Mouse (Mus musculus) heart, embryonic 14.5 days (tissue): ENCODE measurements around the gene Zbtb7a. TPM values are rescaled to one million over a fixed set of nuclear protein-coding genes. Genes with fewer than 3 reads are reported as not detected.
A peak's percentile ranks its signal among the peaks of the same experiment; 100 is the strongest.

ENCODE experiments used
- ATAC-seq: fragments of 200-750 bp; cut with Nextera tagmentation; 2 replicates; pipeline ENCODE4 v1.8.0; 2017; ENCODE audit warnings: low read depth, moderate TSS enrichment; ENCODE audit not compliant: insufficient number of reproducible peaks, insufficient read depth, low FRiP score
- H3K27ac ChIP-seq, 2 experiments: fragments of 200-500 bp in 1 of 2; fragments of 300-500 bp in 1 of 2; sonication (generic) in 1 of 2; replicated peaks in 1 of 2; 2 replicates each; pipeline ENCODE4 v1.5.1; 2012 to 2014; ENCODE audit warnings: low read depth in 2 of 2, low read length in 2 of 2, control low read depth in 1 of 2, mild to moderate bottlenecking in 1 of 2, mixed read lengths in 1 of 2; ENCODE audit not compliant: control insufficient read depth in 1 of 2, insufficient read depth in 1 of 2
- H3K27me3 ChIP-seq: fragments of 300-500 bp; sonication (generic); 2 replicates; pipeline ENCODE4 v1.6.1; 2014; ENCODE audit warnings: mild to moderate bottlenecking, low read length, control low read depth; ENCODE audit not compliant: control insufficient read depth, insufficient read depth
- H3K36me3 ChIP-seq: fragments of 300-500 bp; sonication (generic); 2 replicates; pipeline ENCODE4 v1.6.1; 2014; ENCODE audit warnings: mild to moderate bottlenecking, control low read depth, low read length, mixed read lengths; ENCODE audit not compliant: control insufficient read depth, insufficient read depth
- H3K4me1 ChIP-seq, 2 experiments: fragments of 200-500 bp in 1 of 2; fragments of 300-500 bp in 1 of 2; sonication (generic) in 1 of 2; 2 replicates each; pipeline ENCODE4 v1.6.1; 2012 to 2014; ENCODE audit warnings: low read length in 2 of 2, control low read depth in 1 of 2, mixed read lengths in 1 of 2; ENCODE audit not compliant: control insufficient read depth in 2 of 2, insufficient read depth in 2 of 2
- H3K4me2 ChIP-seq: fragments of 300-500 bp; sonication (generic); 2 replicates; pipeline ENCODE4 v1.6.1; 2014; ENCODE audit warnings: mild to moderate bottlenecking, low read length
- H3K4me3 ChIP-seq, 2 experiments: fragments of 200-500 bp in 1 of 2; fragments of 300-500 bp in 1 of 2; sonication (generic) in 1 of 2; 2 replicates each; pipeline ENCODE4 v1.5.1; 2012 to 2014; ENCODE audit warnings: low read length in 2 of 2, mild to moderate bottlenecking in 2 of 2, control low read depth in 1 of 2, low read depth in 1 of 2, moderate library complexity in 1 of 2; ENCODE audit not compliant: control insufficient read depth in 1 of 2, insufficient read depth in 1 of 2
- H3K9ac ChIP-seq: fragments of 300-500 bp; sonication (generic); 2 replicates; pipeline ENCODE4 v1.6.1; 2014; ENCODE audit warnings: mild to moderate bottlenecking, low read length
- H3K9me3 ChIP-seq: fragments of 300-500 bp; sonication (generic); 2 replicates; pipeline ENCODE4 v1.6.1; 2016; ENCODE audit warnings: low read length, control low read depth; ENCODE audit not compliant: control insufficient read depth
- WGBS: fragments of 180-500 bp; shearing (Covaris S2); extraction: QIAGEN DNeasy Blood & Tissue Kit; methylation state at CpG from one replicate; pipeline ENCODE4 v1.1.7; 2014; 5-methylcytosine and 5-hydroxymethylcytosine counted together
- polyA plus RNA-seq: library from polyadenylated mRNA; unstranded; fragments of >200 nt; fragmentation: Nextera tagmentation; extraction: Ambion mirVana; gene quantifications from 2 replicates; pipeline ENCODE4 v1.2.1, GENCODE M21; 2014

Zbtb7a gene
- polyA plus RNA-seq, 1 experiment from 2014 or later = 16.8 TPM

DNA sequence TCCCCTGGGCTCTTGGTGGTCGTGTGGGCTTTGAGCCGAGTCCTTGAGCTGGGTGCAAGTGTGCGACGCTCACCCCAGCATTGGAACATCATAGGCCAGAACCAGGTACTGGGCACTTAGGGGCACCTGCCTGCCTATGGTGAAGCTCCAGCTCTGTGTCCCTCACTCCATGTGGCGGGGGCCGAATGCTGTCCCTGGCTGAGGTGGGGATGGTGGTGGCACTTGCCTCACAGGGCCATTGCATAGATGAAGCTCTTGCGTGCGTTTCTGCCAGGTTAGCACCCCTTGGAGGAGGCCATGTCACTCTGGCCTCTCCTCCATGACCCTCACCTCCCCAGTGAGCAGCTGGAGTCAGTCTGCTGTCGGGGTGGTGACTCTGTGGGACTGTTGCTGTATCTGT lies 52.1 kb downstream of the Zbtb7a start:
- H3K4me1 ChIP-seq = peaks cover 23 to 34% of the 10 kb centered on the region in 2 experiments

DNA sequence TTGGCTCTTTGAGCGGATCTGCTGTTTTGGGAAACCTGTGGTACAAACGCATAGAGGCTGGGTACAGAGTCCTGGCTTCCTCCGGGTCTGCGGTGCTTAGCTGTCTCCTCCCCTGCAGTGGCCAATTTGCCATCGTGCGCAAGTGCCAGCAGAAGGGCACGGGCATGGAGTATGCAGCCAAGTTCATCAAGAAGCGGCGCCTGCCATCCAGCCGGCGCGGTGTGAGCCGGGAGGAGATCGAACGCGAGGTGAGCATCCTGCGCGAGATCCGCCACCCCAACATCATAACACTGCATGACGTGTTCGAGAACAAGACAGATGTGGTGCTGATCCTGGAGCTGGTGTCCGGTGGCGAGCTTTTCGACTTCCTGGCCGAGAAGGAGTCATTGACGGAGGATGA lies 54.8 kb downstream of the Zbtb7a start:
- Histone ChIP-seq H3K27ac (no peak overlapping the region), H3K9me3 (no peaks in the 10 kb centered on the region), H3K4me3 (no peak overlapping the region), H3K27me3 (no peaks in the 10 kb centered on the region), H3K4me1 (peaks cover 21 to 32% of the 10 kb centered on the region in 2 experiments), H3K36me3 (peaks cover 54% of the 10 kb centered on the region), H3K9ac (no peak overlapping the region), H3K4me2 (no peak overlapping the region)
- WGBS = 82% methylated on average over 26 of the region's 26 CpGs
- ATAC-seq = no peak

More for the DNA sequence above, 52.1 kb downstream of the Zbtb7a start:
- Histone ChIP-seq H3K9ac (no peak overlapping the region), H3K36me3 (peaks cover 68% of the 10 kb centered on the region), H3K27me3 (no peaks in the 10 kb centered on the region), H3K4me3 (no peak overlapping the region), H3K4me2 (no peak overlapping the region), H3K9me3 (no peaks in the 10 kb centered on the region), H3K27ac (no peak overlapping the region)
- WGBS = 90% methylated on average over 9 of the region's 9 CpGs
- ATAC-seq = no peak

DNA sequence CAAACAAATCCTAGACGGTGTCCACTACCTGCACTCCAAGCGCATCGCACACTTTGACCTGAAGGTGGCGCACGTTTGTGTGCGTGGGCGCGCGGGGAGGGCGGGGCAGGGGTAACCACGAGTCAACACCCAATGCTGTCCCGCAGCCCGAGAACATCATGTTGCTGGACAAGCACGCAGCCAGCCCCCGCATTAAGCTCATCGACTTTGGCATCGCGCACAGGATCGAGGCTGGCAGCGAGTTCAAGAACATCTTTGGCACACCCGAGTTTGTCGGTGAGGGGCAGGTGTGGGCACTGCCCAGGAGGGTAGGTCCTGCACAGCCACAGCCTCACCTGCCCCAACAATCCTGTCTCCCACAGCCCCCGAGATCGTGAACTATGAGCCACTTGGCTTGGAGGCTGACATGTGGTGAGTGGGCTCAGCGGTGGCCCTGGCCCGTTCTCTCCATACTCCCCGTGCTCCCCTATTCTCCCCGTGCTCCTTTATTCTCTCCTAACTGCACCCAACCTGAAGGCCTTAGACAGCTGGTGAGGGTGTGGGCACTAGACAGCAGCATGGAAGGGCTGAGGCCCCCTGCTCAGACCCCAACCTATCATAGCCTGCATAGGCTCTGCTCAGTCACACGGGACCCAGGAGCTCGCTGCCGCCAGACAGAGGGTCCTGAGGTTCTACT lies 55.4 kb downstream of the Zbtb7a start:
- peaks cover 16 to 27% of the 10 kb centered on the region in 2 experiments for H3K4me1 ChIP-seq
- peaks cover 49% of the 10 kb centered on the region for H3K36me3 ChIP-seq
- H3K4me3 ChIP-seq = no peak overlapping the region
- ATAC-seq = no peak
- no peaks in the 10 kb centered on the region for H3K9me3 ChIP-seq
- H3K9ac ChIP-seq = no peak overlapping the region
- 71% methylated on average over 31 of the region's 31 CpGs for WGBS
- H3K27ac ChIP-seq = peak overlapping the region in 1 of 2 experiments; percentile 100; a peak in 1 of 4 replicates
- no peaks in the 10 kb centered on the region for H3K27me3 ChIP-seq
- H3K4me2 ChIP-seq = no peak overlapping the region

DNA sequence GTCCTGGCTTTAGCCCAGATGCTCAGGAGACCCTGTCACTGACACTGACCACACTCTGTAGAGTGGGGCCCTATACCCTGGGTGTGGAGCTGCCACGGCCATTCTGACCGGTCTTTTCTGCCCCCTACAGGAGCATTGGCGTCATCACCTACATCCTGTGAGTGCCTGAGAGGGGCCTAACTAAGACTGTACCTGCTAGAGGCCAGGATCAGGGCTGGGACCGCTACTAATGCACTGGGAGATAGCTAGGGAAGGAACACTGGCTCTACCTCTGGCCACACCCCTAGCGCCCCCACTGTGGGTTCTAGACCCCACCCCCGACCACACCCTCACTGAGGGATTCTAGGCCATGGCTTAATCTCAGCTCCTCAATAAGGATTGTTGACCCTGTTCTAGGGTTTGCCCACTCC lies 55.9 kb downstream of the Zbtb7a start:
- peaks cover 16 to 26% of the 10 kb centered on the region in 2 experiments for H3K4me1 ChIP-seq
- no peak for ATAC-seq
- no peak overlapping the region for H3K4me3 ChIP-seq
- H3K9me3 ChIP-seq = no peaks in the 10 kb centered on the region
- H3K27ac ChIP-seq = peak overlapping the region in 1 of 2 experiments; percentile 100; a peak in 1 of 4 replicates
- H3K4me2 ChIP-seq = no peak overlapping the region
- 65% methylated on average over 6 of the region's 6 CpGs for WGBS
- peaks cover 45% of the 10 kb centered on the region for H3K36me3 ChIP-seq
- H3K9ac ChIP-seq = peak overlapping the region; percentile 27; the same call in 1 of the 2 replicates
- no peaks in the 10 kb centered on the region for H3K27me3 ChIP-seq

DNA sequence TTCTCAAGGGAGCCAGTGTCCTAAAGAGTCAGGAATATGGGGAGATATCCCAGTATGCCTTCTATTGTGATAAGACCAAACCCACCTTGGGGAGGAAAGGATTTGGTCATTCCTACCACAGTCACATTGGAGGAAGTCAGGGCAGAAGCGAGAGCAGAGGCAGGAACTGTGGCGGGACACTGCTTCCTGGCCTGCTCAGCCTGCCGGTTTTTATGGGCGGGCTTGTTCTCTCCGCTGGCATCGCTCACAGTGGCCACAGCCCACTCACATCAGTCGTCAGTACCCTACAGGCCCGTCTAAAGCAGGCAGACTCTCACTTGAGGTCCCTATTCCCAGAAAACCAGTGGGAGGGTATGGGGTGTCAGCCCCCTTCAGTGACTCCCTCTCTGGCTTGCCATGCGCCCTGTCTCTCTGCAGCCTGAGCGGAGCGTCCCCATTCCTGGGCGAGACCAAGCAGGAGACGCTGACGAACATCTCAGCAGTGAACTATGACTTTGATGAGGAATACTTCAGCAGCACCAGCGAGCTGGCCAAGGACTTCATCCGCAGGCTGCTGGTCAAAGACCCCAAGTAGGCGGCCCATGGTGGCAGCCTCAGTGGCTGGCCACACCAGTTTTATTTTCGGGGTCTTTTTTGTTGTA lies 56.4 kb downstream of the Zbtb7a start:
- ATAC-seq = no peak
- Histone ChIP-seq H3K4me3 (no peak overlapping the region), H3K36me3 (peaks cover 42% of the 10 kb centered on the region), H3K9ac (peak overlapping the region; percentile 99; the same call in 1 of the 2 replicates), H3K9me3 (no peaks in the 10 kb centered on the region), H3K4me1 (peaks cover 16 to 26% of the 10 kb centered on the region in 2 experiments), H3K27ac (peak overlapping the region; percentile 29 to 100; a peak in 2 of 4 replicates), H3K4me2 (peak overlapping the region; percentile 95; the same call in 1 of the 2 replicates), H3K27me3 (no peaks in the 10 kb centered on the region)
- WGBS = 75% methylated on average over 18 of the region's 18 CpGs

DNA sequence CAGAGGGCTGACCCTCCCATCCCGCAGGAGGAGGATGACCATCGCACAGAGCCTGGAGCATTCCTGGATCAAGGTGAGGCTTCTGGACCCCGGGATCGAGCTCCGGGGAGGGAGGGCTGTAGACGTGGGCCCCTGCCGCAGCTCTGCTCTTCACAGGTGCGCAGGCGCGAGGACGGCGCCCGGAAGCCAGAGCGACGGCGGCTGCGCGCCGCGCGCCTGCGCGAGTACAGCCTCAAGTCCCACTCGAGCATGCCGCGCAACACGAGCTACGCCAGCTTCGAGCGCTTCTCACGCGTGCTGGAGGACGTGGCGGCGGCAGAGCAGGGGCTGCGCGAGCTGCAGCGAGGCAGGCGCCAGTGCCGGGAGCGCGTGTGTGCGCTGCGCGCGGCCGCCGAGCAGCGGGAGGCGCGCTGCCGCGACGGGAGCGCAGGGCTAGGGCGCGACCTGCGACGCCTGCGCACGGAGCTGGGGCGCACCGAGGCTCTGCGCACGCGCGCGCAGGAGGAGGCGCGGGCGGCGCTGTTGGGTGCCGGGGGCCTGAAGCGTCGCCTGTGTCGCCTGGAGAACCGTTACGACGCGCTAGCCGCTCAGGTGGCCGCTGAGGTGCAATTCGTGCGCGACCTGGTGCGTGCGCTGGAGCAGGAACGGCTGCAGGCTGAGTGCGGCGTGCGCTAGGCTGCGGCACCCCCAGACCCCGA lies 57.4 kb downstream of the Zbtb7a start:
- Histone ChIP-seq H3K27ac (peak overlapping the region; percentile 87 to 100), H3K4me1 (peaks cover 16 to 32% of the 10 kb centered on the region in 2 experiments), H3K36me3 (peaks cover 34% of the 10 kb centered on the region), H3K27me3 (no peaks in the 10 kb centered on the region), H3K9me3 (no peaks in the 10 kb centered on the region), H3K9ac (peak overlapping the region; percentile 99), H3K4me3 (peak overlapping the region; percentile 48 to 60), H3K4me2 (peak overlapping the region; percentile 95)
- peak; percentile 75 for ATAC-seq
- under 1% methylated on average over 92 of the region's 93 CpGs for WGBS

- WGBS = 7% methylated on average over 19 of the region's 19 CpGs
- Histone ChIP-seq H3K27me3 (no peaks in the 10 kb centered on the region), H3K9ac (peak overlapping the region; percentile 99), H3K4me2 (peak overlapping the region; percentile 95), H3K9me3 (no peaks in the 10 kb centered on the region), H3K4me3 (peak overlapping the region; percentile 48 to 60), H3K4me1 (peaks cover 16 to 33% of the 10 kb centered on the region in 2 experiments), H3K36me3 (peaks cover 32% of the 10 kb centered on the region), H3K27ac (peak overlapping the region; percentile 87 to 100)
- ATAC-seq = 0 out of 2 replicates have a peak, but pooled peaks have one; percentile 3
Observed at GRCm38 (mm10) chr10:81192968-81193501, 58.0 kb downstream of the Zbtb7a start.
